Mouse (Mus musculus) embryonic facial prominence, embryonic 14.5 days (tissue): ENCODE results near the gene Itsn1. TPM values are rescaled to one million over a fixed set of nuclear protein-coding genes. Genes with fewer than 3 reads are reported as not detected.

Source experiments
- ATAC-seq: fragments of 200-750 bp; cut with Nextera tagmentation; 2 replicates; pipeline ENCODE4 v1.8.0; 2017; ENCODE audit warnings: low read depth, moderate number of reproducible peaks, moderate TSS enrichment
- DNase-seq: peaks from one replicate; pipeline ENCODE4 v3.0.0-alpha.2; 2015; ENCODE audit warnings: low spot score
- H3K27ac ChIP-seq: fragments of 300-500 bp; sonication (generic); replicated peaks from 2 replicates; pipeline ENCODE4 v1.5.1; 2014; ENCODE audit warnings: low read depth, mild to moderate bottlenecking, low read length, moderate library complexity
- H3K27me3 ChIP-seq: fragments of 300-500 bp; sonication (generic); replicated peaks from 2 replicates; pipeline ENCODE4 v1.6.1; 2014; ENCODE audit warnings: low read length; ENCODE audit not compliant: control insufficient read depth, insufficient read depth
- H3K36me3 ChIP-seq: fragments of 300-500 bp; sonication (generic); 2 replicates; pipeline ENCODE4 v1.6.1; 2014; ENCODE audit warnings: low read length, mixed read lengths; ENCODE audit not compliant: control insufficient read depth, insufficient read depth
- H3K4me1 ChIP-seq: fragments of 300-500 bp; sonication (generic); 2 replicates; pipeline ENCODE4 v1.6.1; 2014; ENCODE audit warnings: antibody characterized with exemption, low read length; ENCODE audit not compliant: control insufficient read depth, insufficient read depth
- H3K4me2 ChIP-seq: fragments of 300-500 bp; sonication (generic); 2 replicates; pipeline ENCODE4 v1.6.1; 2014; ENCODE audit warnings: low read depth, mild to moderate bottlenecking, low read length, moderate library complexity, mixed read lengths
- H3K4me3 ChIP-seq: fragments of 300-500 bp; sonication (generic); 2 replicates; pipeline ENCODE4 v1.5.1; 2014; ENCODE audit warnings: low read depth, mild to moderate bottlenecking, low read length
- H3K9ac ChIP-seq: fragments of 300-500 bp; sonication (generic); 2 replicates; pipeline ENCODE4 v1.6.1; 2014; ENCODE audit warnings: low read depth, mild to moderate bottlenecking, low read length, moderate library complexity, mixed read lengths
- H3K9me3 ChIP-seq: fragments of 300-500 bp; sonication (generic); 2 replicates; pipeline ENCODE4 v1.6.1; 2016; ENCODE audit warnings: low read length; ENCODE audit not compliant: control insufficient read depth
- WGBS: fragments of 180-500 bp; shearing (Covaris S2); extraction: QIAGEN DNeasy Blood & Tissue Kit; methylation state at CpG from one replicate; pipeline ENCODE4 v1.1.7; 2014; 5-methylcytosine and 5-hydroxymethylcytosine counted together
- polyA plus RNA-seq: library from polyadenylated mRNA; unstranded; fragments of >200 nt; fragmentation: Nextera tagmentation; extraction: Ambion mirVana; gene quantifications from 2 replicates; pipeline ENCODE4 v1.2.1, GENCODE M21; 2014

Gene Itsn1
- polyA plus RNA-seq, 1 experiment from 2014 or later, result 30.1 TPM

DNA sequence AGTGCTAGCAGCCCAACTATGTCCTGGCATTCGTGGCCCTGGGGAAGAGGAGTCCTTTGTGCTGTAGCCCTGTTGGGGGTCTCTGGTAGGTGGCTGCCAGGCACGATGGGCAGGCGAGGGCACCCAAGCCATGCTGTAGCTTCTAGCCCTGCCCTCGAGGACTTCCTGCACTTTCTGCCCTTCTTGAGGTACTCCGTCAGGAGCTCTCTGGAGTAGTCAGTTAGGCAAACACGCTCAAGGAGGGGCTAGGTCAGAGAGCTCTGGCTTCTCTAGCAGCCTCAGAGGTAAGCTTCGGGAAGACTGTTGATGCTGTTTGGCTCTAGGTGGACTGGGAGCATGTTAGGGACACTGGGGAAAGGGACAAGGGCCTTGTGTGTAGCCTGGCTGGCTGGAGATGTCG, 195.3 kb downstream of the Itsn1 start:
- Histone ChIP-seq H3K4me1 (no peaks in the 10 kb centered on the region), H3K9ac (no peak overlapping the region), H3K4me3 (no peak overlapping the region), H3K9me3 (no peaks in the 10 kb centered on the region), H3K36me3 (peaks cover 59% of the 10 kb centered on the region), H3K27ac (no peak overlapping the region), H3K4me2 (no peak overlapping the region), H3K27me3 (no peaks in the 10 kb centered on the region)
- 86% methylated on average over 8 of the region's 8 CpGs for WGBS
- DNase-seq (no peak), ATAC-seq (no peak)

DNA sequence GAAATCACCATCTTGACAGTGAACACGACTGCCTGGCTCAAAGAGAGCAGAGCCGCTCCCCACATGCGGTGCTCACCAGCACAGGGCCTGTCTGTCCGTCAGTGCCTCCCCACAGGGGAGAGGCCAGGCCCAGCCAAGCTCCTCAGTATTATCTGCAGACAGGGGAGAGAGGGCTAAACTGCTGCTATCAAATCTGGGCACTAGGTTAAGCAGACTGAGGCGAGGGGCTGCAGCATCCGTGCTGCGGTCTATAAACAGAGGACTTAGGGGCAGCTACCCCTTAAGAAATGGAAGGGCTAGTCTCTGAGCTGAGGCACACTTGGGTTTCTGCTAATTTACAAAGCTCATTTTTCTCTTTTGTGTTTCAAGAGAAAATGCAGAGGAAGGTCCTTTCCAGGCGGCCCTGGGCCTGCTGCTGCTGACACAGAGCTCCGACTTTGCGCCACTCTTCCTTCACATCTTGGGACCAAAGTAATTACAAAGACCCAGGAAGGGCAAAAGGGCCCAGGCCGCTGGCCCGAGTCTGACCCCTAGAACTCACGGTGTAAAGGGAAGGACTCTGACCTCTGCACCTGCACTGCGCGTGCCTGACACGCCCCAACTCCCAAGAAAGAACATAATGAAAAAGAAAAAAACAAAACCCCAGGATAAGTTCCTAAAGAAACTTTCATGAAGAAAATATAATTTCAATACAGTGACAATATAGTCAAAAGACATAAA, 199.0 kb downstream of the Itsn1 start:
- no peak for DNase-seq
- Histone ChIP-seq H3K4me1 (peaks cover 6% of the 10 kb centered on the region), H3K4me3 (no peak overlapping the region), H3K9me3 (no peaks in the 10 kb centered on the region), H3K4me2 (no peak overlapping the region), H3K27ac (no peak overlapping the region), H3K27me3 (no peaks in the 10 kb centered on the region), H3K36me3 (peaks cover 66% of the 10 kb centered on the region), H3K9ac (no peak overlapping the region)
- no peak for ATAC-seq
- 87% methylated on average over 16 of the region's 16 CpGs for WGBS

DNA sequence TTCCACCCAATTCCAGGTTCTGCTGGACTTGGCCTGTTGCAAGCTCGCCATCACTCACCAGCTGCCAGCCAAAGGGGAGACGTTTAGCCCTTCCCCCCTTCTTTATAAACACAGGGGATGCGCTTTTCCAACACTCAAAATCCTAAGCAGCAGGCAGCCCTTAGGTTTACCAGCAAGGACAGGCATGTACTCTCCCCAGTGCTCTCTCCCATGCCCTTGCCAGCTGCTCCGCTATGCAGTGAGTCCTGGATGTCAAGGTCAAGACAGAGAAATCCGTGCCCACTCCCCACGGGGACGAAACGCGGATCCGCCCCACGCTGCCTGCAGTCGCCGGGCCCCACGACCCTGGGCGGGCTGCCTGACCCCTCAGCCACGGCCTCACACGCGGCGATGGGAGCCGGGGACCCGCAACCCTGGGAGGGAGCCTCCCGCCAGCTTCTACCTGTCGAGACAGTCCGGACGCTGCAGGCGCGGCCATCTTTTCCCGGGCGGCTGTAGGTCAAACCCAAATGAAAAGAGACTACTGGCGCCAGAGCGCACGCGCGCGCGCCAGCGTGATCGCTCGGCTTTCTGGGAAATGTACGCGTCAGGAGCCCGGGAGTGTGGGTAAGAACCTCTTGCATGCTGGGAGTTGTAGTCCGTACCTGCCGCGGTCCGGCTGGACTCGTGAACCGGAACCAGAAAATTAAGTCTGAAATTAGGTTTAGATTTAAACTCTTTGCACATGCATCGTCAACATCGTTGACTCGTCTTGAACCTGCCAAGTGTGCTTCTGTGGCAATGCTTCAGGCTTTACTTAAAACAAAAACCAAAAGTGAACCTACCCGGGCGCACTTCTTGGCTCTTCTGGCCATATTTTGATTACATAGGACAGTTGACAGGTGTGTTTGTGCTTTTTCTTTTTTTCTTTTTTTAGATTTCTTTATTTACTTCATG, 202.3 kb downstream of the Itsn1 start:
- DNase-seq (peak; percentile 98), ATAC-seq (peak; percentile 96)
- H3K4me3 ChIP-seq, result peak overlapping the region; percentile 99
- no peaks in the 10 kb centered on the region for H3K27me3 ChIP-seq
- peaks cover 37% of the 10 kb centered on the region for H3K36me3 ChIP-seq
- H3K4me1 ChIP-seq, result peaks cover 6% of the 10 kb centered on the region
- H3K27ac ChIP-seq, result peak overlapping the region; percentile 85
- H3K9me3 ChIP-seq, result no peaks in the 10 kb centered on the region
- peak overlapping the region; percentile 95 for H3K9ac ChIP-seq
- H3K4me2 ChIP-seq, result peak overlapping the region; percentile 79
- WGBS, result 1% methylated on average over 49 of the region's 53 CpGs

DNA sequence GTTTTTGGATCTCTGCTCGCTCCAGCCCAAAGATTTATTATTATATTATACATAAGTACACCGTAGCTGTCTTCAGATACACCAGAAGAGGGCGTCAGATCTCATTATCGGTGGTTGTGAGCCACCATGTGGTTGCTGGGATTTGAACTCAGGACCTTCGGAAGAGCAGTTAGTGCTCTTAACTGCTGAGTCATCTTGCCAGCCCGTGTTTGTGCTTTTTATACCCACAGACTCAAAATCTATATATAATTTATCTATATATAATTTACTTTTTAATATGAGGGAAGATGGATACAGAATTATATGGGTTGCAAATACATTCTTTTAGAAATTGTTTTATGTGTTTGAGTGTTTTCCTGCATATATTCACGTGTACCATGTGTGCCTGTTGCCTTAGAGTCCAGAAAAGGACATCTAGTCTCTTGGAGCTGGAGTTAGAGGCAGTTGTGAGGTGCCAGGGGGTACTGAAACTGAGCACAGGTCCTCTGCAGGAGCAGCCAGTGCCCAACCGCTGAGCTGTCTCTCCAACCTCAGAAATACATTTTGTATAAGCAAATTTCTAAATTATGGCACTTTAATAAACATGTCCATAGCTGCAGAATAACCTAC, 203.1 kb downstream of the Itsn1 start:
- peaks cover 6% of the 10 kb centered on the region for H3K4me1 ChIP-seq
- no peak overlapping the region for H3K27ac ChIP-seq
- H3K9ac ChIP-seq, result no peak overlapping the region
- DNase-seq (no peak), ATAC-seq (no peak)
- WGBS, result 54% methylated on average over 8 of the region's 8 CpGs
- H3K4me2 ChIP-seq, result peak overlapping the region; percentile 79
- no peaks in the 10 kb centered on the region for H3K27me3 ChIP-seq
- H3K36me3 ChIP-seq, result peaks cover 29% of the 10 kb centered on the region
- no peaks in the 10 kb centered on the region for H3K9me3 ChIP-seq
- peak overlapping the region; percentile 99 for H3K4me3 ChIP-seq

DNA sequence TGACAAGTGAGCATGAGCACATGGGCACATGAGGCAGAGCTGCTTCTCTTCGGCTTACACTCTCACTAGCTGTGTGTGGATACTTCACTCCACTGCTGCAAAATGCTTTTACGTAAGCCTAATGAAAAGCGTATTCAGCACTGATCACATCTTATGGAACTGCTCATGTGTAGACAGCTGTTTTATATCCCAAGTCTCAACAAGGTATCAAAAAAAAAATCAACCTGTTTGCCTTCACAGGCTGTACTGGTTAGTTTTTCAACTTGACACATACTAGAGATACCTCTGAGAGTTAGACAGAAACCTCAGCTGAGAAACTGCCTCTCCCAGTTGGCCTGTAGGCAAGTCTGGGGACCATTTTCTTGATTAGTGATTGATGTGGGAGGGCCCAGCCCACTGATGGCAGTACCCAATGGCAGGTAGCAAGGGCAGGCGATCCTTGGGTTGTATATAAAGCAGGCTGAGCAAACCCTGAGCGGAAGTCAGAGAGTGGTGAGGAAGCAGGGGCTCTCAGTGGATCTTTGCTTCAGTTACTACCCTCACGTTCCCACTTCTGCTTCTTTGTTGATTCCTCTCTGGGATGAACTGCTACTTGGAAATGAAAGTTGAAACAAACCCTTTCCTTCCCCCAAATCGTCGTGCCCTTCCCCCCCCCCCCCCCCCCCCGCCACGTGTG, 203.9 kb downstream of the Itsn1 start:
- Histone ChIP-seq H3K9me3 (no peaks in the 10 kb centered on the region), H3K9ac (no peak overlapping the region), H3K4me1 (peaks cover 6% of the 10 kb centered on the region), H3K36me3 (peaks cover 21% of the 10 kb centered on the region), H3K27ac (no peak overlapping the region), H3K4me2 (no peak overlapping the region), H3K4me3 (no peak overlapping the region), H3K27me3 (no peaks in the 10 kb centered on the region)
- ATAC-seq, result no peak
- 44% methylated on average over 9 of the region's 10 CpGs for WGBS
- DNase-seq, result no peak

DNA sequence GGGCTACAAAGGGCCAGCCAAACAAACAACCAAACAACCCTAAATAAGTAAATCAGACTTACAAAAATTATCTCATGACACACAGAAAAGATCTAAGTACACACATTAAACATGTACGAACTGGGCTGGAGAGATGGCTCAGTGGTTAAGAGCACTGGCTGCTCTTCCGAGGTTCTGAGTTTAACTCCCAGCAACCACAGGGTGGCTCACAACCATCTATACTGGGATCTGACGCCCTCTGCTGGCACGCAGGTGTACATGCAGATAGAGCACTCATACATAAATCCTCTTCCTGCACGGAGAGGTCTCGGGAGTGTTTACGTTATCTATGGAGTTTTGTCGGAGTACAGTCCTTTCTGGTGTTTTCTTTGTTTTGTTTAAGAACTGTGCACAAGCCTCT, 206.0 kb downstream of the Itsn1 start:
- no peak overlapping the region for H3K9ac ChIP-seq
- H3K4me3 ChIP-seq, result no peak overlapping the region
- H3K36me3 ChIP-seq, result peaks cover under 1% of the 10 kb centered on the region; the same call in 1 of the 2 replicates
- no peaks in the 10 kb centered on the region for H3K27me3 ChIP-seq
- 37% methylated on average over 8 of the region's 8 CpGs for WGBS
- H3K4me2 ChIP-seq, result no peak overlapping the region
- ATAC-seq (no peak), DNase-seq (no peak)
- peaks cover 6% of the 10 kb centered on the region for H3K4me1 ChIP-seq
- no peaks in the 10 kb centered on the region for H3K9me3 ChIP-seq
- H3K27ac ChIP-seq, result no peak overlapping the region

DNA sequence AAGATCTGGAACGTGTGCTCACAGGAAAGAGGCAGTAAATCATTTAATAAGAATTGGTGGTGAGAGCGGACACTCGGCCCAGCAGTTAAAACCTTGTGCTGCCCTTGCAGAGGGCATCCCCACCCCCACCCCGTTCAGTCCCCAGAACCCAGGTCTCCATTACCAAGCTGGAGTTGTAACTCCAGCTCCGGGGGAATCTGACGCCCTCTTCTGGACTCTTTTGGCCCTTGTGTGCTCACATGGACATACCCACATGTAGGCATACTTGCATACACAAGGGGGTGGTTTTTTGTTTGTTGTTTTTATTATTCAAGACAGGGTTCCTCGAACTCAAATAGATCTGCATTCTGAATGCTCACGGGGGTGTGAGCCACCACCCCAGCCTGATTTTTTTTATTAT, 206.6 kb downstream of the Itsn1 start:
- no peak overlapping the region for H3K27ac ChIP-seq
- no peaks in the 10 kb centered on the region for H3K27me3 ChIP-seq
- no peak overlapping the region for H3K4me2 ChIP-seq
- no peak overlapping the region for H3K9ac ChIP-seq
- H3K4me1 ChIP-seq, result peaks cover under 1% of the 10 kb centered on the region; the same call in 1 of the 2 replicates
- no peak for DNase-seq
- no peaks in the 10 kb centered on the region for H3K36me3 ChIP-seq
- 65% methylated on average over 8 of the region's 8 CpGs for WGBS
- H3K4me3 ChIP-seq, result no peak overlapping the region
- no peaks in the 10 kb centered on the region for H3K9me3 ChIP-seq
- no peak for ATAC-seq

DNA sequence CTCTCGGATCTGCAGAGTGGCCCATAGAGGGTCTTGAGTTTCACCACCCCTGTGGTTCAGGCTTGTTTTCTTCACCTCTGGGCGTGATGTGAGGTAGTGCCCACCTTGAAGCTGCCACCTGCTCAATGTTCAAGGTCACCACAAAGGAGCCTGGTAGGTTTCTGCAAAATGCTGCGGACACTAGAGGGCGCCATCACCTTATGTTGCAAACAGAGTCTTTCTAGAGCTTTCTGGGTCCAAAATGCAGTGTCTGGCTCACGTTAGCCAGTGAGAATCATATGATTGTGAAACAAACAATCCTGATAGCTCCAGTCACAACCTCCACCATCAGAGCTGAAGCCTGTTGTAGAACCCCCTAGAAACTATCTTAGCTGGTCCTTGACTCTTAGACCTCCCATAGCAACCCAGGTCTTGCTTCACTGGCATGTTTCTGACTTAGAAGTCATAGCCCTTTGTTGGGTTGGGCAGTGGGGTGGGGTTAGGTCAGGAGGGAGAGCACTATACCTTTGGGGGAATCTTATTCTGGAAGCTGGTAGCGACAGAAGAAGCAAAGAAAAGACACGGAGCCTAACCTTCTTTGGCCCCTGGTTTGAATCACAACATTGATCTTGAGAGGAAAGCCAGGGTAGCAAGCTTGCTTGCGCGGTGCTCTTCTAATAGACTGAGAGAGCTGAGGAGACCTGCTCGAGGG, 207.4 kb downstream of the Itsn1 start:
- H3K36me3 ChIP-seq, result no peaks in the 10 kb centered on the region
- 51% methylated on average over 10 of the region's 10 CpGs for WGBS
- H3K9me3 ChIP-seq, result no peaks in the 10 kb centered on the region
- H3K27ac ChIP-seq, result no peak overlapping the region
- H3K27me3 ChIP-seq, result no peaks in the 10 kb centered on the region
- H3K4me1 ChIP-seq, result no peaks in the 10 kb centered on the region
- DNase-seq, result peak; percentile 91
- H3K9ac ChIP-seq, result no peak overlapping the region
- H3K4me2 ChIP-seq, result no peak overlapping the region
- H3K4me3 ChIP-seq, result no peak overlapping the region
- 0 out of 2 replicates have a peak, but pooled peaks have one; percentile 28 for ATAC-seq
